Mouse (Mus musculus) neural tube, embryonic 12.5 days (tissue): ENCODE measurements around the gene Tifab. TPM values are rescaled to one million over a fixed set of nuclear protein-coding genes. Genes with fewer than 3 reads are reported as not detected.

ENCODE experiments used
- ATAC-seq: fragments of 200-750 bp; cut with Nextera tagmentation; 2 replicates; pipeline ENCODE4 v1.8.0; 2017; ENCODE audit warnings: low read depth, mild to moderate bottlenecking, moderate TSS enrichment, moderate library complexity; ENCODE audit not compliant: low FRiP score
- H3K27ac ChIP-seq: fragments of 300-500 bp; sonication (generic); 2 replicates; pipeline ENCODE4 v1.5.1; 2016
- H3K27me3 ChIP-seq: fragments of 300-500 bp; sonication (generic); replicated peaks from 2 replicates; pipeline ENCODE4 v1.6.1; 2016; ENCODE audit warnings: mild to moderate bottlenecking
- H3K36me3 ChIP-seq: fragments of 300-500 bp; sonication (generic); 2 replicates; pipeline ENCODE4 v1.6.1; 2016; ENCODE audit warnings: mild to moderate bottlenecking
- H3K4me1 ChIP-seq: fragments of 300-500 bp; sonication (generic); 2 replicates; pipeline ENCODE4 v1.6.1; 2016
- H3K4me2 ChIP-seq: fragments of 300-500 bp; sonication (generic); replicated peaks from 2 replicates; pipeline ENCODE4 v1.6.1; 2016; ENCODE audit warnings: mild to moderate bottlenecking
- H3K4me3 ChIP-seq: fragments of 300-500 bp; sonication (generic); 2 replicates; pipeline ENCODE4 v1.5.1; 2016
- H3K9ac ChIP-seq: fragments of 300-500 bp; sonication (generic); 2 replicates; pipeline ENCODE4 v1.6.1; 2016; ENCODE audit warnings: mild to moderate bottlenecking
- H3K9me3 ChIP-seq: fragments of 300-500 bp; sonication (generic); 2 replicates; pipeline ENCODE4 v1.6.1; 2016; ENCODE audit warnings: mild to moderate bottlenecking
- WGBS: fragments of 180-500 bp; shearing (Covaris S2); methylation state at CpG from one replicate; pipeline ENCODE4 v1.1.7; 2016; 5-methylcytosine and 5-hydroxymethylcytosine counted together
- polyA plus RNA-seq: library from polyadenylated mRNA; unstranded; fragments of >200 nt; fragmentation: Nextera tagmentation; extraction: Ambion mirVana; gene quantifications from 2 replicates; pipeline ENCODE4 v1.2.1, GENCODE M21; 2016

Gene Tifab
- polyA plus RNA-seq: 1.4 TPM in 2 replicates

DNA sequence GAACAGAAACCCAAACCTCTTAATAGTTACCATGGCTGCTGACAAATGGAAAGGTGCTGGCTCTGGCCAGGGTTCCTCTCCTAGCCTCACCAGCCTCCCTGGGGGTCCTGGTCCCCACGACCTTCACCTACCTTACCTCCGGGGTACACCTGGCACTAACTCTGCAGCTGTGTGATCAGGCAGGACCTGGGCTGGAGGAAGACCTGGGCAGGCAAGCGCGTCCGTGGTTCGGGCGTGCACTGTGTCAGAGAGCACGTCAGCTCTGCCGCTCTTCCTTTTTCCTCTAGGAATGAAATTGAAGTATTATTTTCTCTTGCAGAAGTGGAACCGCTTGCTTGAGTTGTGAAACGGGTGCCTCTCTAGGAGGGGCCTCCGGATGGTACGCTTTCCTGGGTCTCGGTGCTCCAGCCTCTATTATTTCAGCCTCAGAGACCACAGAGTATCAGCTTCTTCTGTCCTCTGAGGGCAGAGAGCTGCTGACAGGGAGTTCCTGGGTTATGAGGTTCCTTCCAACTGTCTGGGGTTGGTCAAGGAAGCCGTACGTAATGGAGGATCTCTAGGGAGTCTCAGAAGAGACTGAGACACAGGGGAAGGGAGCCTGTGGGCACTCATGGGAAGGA is at the start of gene Tifab:
Gene Tifab, minus strand, starts transcription at position 470 of the 620 bp plus-strand sequence.
- Histone ChIP-seq H3K4me1 (0 out of 2 replicates have a peak, but pooled peaks cover 6% of the 10 kb centered on the region), H3K9ac (no peak within 1 kb of the TSS), H3K27me3 (no peaks in the 10 kb centered on the region), H3K36me3 (no peaks in the 10 kb centered on the region), H3K9me3 (no peaks in the 10 kb centered on the region), H3K27ac (no peak within 1 kb of the TSS), H3K4me2 (no peak within 1 kb of the TSS), H3K4me3 (no peak within 1 kb of the TSS)
- 89% methylated on average over 16 of the region's 16 CpGs for WGBS
- no peak for ATAC-seq

DNA sequence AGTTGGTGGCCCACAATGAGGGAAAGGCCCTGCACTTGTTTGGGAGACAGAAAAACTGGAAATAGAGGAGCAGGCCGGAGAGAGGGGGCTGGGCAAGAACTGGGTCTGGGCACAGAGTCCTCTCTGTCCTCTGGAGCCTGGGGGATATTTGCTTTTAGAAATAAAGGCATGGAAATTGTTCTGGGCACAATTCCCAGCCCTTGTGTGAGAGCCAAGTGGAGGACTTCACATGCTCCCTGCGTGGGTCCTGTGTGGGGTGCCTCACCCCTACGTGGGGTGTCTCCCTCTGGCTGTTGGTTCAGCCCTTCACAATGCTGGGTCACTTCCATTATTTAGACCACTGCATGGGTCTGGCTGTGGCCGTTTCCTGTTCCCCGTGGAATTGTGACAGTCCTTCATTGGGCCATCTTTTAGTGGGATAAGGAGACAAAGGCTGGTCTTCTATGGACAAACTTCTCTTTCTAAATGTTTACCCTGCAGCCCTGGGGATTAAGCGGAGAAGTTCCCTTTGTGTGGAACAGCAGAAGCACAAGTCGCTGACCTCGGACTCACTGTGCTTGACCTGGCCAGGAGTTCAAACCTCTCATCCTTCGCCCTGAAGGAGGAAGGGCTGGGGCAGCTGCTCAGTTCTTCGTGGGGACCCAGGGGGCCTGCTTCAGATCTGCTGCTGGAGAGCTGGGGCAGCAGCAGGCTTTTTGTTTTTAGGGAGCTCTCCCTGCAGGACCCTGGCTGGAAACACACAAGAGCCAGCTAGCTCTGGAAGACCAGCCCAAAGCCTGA is 47.7 kb upstream of the Tifab start:
- ATAC-seq: no peak

DNA sequence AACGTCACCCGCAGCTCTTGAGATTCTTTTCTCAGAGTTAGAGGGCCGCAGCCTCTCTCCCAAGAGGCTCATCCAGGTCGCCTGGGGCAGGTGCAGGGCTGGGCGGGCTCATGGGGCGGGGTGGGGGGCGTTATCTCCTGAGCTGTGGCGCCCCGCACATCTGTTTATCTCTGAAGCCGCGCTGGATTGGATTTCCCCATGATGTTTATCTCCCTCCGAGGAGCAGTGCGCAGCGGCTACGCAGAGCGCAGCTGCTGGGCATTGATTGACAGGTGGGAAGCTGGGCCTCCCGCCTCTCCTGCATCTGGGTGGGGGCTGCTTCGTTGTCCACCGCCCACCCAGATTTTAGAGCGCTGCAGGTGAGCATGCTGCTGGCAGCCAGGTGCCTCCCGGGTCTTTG is 44.9 kb upstream of the Tifab start:
- no peak for ATAC-seq
- Histone ChIP-seq H3K4me3 (no peak overlapping the region), H3K27ac (no peak overlapping the region), H3K9ac (no peak overlapping the region), H3K36me3 (no peaks in the 10 kb centered on the region), H3K4me1 (peaks cover 35% of the 10 kb centered on the region), H3K4me2 (0 out of 2 replicates have a peak overlapping the region, but pooled peaks have one; percentile 1), H3K9me3 (no peaks in the 10 kb centered on the region), H3K27me3 (peaks cover 82% of the 10 kb centered on the region)
- 5% methylated on average over 21 of the region's 21 CpGs for WGBS

More for the DNA sequence above, 47.7 kb upstream of the Tifab start:
- Histone ChIP-seq H3K4me1 (peaks cover 37% of the 10 kb centered on the region), H3K9me3 (no peaks in the 10 kb centered on the region), H3K4me2 (no peak overlapping the region), H3K27me3 (peaks cover 78% of the 10 kb centered on the region), H3K27ac (no peak overlapping the region), H3K9ac (no peak overlapping the region), H3K4me3 (no peak overlapping the region), H3K36me3 (no peaks in the 10 kb centered on the region)
- 18% methylated on average over 10 of the region's 10 CpGs for WGBS

DNA sequence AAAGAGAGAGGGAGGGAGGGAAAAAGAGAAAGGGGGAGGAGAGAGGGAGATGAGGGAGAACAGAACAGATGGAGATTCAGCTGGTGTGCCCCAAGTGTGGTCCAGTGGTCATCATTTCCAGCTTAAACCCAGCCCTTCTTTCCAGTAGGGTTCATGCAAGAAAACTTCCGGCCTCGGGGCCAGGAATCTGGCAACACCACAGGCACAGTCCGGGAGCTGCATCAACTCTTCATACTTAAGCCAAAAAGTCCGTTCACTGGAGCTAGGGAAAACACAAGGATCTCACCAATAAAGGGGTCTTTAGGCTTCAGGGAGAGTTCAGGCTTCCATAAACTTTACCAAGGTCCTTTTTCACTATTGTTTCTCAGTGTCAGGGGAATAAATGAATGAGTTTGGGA is 44.2 kb upstream of the Tifab start:
- no peak overlapping the region for H3K27ac ChIP-seq
- no peak for ATAC-seq
- peak overlapping the region; percentile 83; the same call in 1 of the 2 replicates for H3K4me2 ChIP-seq
- H3K9me3 ChIP-seq: no peaks in the 10 kb centered on the region
- WGBS: 2% methylated on average over 4 of the region's 4 CpGs
- H3K4me3 ChIP-seq: no peak overlapping the region
- no peaks in the 10 kb centered on the region for H3K36me3 ChIP-seq
- no peak overlapping the region for H3K9ac ChIP-seq
- H3K4me1 ChIP-seq: peaks cover 35% of the 10 kb centered on the region
- peaks cover 89% of the 10 kb centered on the region for H3K27me3 ChIP-seq

DNA sequence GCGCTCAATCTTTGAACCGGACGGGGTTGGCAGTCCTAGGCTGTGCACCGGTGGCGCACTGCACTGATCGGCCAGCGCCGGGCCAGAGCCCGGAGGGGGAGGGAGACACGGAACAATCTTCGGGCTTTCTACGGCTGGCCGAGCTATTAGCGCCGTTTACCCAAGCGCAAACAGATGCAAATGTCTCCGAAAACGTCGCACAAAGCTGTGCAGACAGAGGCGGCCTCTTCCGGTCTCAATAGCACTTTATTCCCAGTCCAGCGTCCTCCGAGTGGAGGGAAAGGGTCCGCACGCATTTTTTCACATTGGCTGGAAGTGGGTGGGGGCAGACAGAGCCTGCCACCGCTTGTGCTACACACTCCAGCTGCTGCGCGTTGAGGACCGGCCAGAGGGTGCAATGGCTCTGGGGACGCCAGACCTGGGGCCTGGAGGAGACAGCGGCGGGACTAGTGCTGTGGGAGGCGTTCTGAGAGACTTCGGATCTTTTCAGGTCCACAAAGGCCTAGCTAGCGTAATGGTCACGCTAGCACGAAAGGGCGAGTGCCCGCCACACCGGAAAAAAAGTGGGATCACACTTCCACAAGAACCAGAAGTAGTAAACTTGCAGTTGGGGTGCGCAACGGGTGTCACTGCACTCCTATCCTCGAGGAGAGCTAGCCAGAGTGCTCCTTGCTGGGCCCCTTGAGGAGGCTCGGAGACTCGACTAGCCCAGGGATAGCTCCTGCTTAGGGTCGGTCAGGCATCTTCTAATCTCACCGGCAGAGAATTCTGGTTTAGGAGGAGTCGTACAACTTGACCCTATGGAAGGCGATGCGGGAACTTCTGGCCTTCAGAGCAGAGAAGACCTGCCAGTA is 43.5 kb upstream of the Tifab start:
- Histone ChIP-seq H3K36me3 (no peaks in the 10 kb centered on the region), H3K4me3 (peak overlapping the region; percentile 25), H3K27ac (peak overlapping the region; percentile 39), H3K27me3 (peaks cover 85% of the 10 kb centered on the region), H3K4me2 (peak overlapping the region; percentile 83), H3K4me1 (peaks cover 35% of the 10 kb centered on the region), H3K9ac (peak overlapping the region; percentile 44; the same call in 1 of the 2 replicates), H3K9me3 (no peaks in the 10 kb centered on the region)
- ATAC-seq: peak; percentile 51; the same call in 1 of the 2 replicates
- 2% methylated on average over 50 of the region's 50 CpGs for WGBS

DNA sequence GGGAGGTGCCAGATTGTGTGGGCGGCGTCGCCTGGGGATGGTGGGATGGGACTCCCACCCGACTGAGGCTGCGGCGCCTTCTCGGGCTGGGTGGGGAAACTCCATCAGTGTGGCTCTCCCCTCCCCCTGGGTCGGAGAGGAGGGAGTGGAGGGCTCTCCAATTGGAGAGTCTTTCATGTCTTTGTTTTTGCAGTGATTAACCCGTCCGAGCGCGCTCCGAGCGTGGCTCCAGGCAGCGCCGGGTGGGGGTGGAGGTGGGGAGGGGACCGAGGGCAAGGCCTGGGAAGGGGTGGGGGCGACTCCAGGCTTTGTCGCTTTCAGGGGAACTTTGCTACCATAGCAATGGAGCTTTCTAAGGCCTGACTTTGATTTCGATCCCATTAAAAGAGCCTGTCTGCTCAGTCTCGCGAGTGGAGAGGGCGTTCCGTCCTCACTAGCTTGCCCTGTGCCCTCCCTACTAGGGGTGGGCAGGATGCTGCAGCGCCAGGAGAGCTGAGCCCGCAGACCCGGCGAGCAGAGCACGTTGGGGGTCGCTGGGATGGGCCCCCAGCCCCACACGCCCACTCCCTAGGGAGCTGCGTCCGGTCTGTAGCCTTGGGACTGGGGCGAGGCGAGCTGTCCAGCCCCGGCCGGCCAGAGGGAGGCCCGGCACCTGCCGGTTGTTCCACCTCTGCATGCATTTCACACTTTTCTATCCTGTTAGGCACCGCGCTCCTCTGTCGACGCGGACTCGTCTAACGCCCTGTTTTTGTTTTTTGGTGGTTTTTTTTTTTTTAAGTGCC is 42.6 kb upstream of the Tifab start:
- ATAC-seq: peak; percentile 71
- under 1% methylated on average over 46 of the region's 46 CpGs for WGBS
- no peaks in the 10 kb centered on the region for H3K9me3 ChIP-seq
- peak overlapping the region; percentile 83 for H3K4me2 ChIP-seq
- H3K9ac ChIP-seq: peak overlapping the region; percentile 64; the same call in 1 of the 2 replicates
- peaks cover 38% of the 10 kb centered on the region for H3K4me1 ChIP-seq
- H3K27me3 ChIP-seq: peaks cover 82% of the 10 kb centered on the region
- no peak overlapping the region; the same call in 1 of the 2 replicates for H3K27ac ChIP-seq
- H3K36me3 ChIP-seq: no peaks in the 10 kb centered on the region
- H3K4me3 ChIP-seq: peak overlapping the region; percentile 34

DNA sequence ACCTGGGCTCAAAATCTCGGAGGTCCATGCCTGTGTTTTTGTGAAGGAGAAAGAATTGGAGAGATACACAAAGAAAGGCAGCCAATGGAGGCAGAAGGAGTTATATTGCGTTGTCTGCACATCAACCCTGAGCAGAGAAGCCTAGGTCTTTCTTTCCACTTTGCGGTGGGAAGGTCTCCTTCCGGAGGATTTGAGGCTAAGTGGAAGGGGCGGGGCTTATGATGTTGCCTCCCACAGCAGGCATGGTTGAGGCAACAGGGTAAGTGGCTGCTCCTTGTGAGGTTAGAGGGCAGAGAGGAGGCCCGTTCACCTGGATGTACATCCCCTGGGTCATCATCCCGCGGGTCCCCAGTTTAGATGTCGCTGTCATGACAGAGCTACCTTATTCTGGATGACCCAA is 40.6 kb upstream of the Tifab start:
- WGBS: 64% methylated on average over 9 of the region's 9 CpGs
- no peak overlapping the region for H3K4me2 ChIP-seq
- ATAC-seq: no peak
- no peaks in the 10 kb centered on the region for H3K36me3 ChIP-seq
- H3K27ac ChIP-seq: no peak overlapping the region
- H3K9me3 ChIP-seq: no peaks in the 10 kb centered on the region
- H3K4me1 ChIP-seq: peaks cover 40% of the 10 kb centered on the region
- no peak overlapping the region for H3K9ac ChIP-seq
- no peak overlapping the region for H3K4me3 ChIP-seq
- H3K27me3 ChIP-seq: peaks cover 80% of the 10 kb centered on the region

DNA sequence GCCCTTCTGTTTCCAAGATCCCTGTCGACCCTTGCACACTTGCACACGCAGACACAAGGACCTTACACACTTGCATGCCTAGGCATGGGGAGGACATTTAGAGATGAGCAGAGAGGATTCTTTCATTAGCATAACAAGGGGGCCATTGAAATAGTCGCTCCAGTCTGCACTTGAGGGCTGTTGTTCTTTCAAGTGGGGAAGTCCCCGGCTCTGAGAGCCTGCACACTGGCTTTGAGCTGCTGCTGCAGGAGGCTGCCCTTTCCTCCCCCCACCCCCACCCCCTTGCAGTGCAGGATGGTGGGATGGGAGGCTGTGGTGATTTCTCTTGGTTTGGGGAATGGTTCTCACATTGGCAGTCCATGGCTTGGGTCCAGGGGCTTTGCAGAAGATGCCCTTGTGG is 37.4 kb upstream of the Tifab start:
- WGBS: 7% methylated on average over 4 of the region's 4 CpGs
- H3K27ac ChIP-seq: no peak overlapping the region

DNA sequence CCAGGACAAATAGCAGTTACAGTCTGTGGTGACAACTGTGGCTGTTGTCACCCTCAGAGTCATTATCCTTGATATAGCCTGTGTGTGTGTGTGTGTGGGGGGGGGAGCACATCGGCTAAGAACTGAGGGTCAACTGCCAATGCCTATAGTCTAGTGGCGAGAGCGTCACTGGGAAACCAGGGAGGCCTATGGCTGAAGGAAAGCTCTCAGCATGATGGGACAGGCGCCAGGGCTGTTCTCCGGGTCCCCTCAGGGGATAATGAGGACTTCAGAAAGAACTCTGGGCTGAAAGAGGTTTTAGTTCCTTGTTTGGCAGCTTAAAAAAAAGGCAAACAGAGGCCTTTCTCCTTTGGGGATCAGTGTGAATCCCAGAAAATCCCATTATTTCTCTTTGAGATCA is 35.9 kb upstream of the Tifab start:
- peaks cover 10% of the 10 kb centered on the region; the same call in 1 of the 2 replicates for H3K9me3 ChIP-seq
- ATAC-seq: no peak
- H3K4me3 ChIP-seq: no peak overlapping the region
- H3K27me3 ChIP-seq: peaks cover 70% of the 10 kb centered on the region
- H3K36me3 ChIP-seq: no peaks in the 10 kb centered on the region
- H3K4me1 ChIP-seq: peaks cover 12% of the 10 kb centered on the region
- H3K9ac ChIP-seq: no peak overlapping the region
- no peak overlapping the region for H3K27ac ChIP-seq
- WGBS: 51% methylated on average over 5 of the region's 5 CpGs
- no peak overlapping the region for H3K4me2 ChIP-seq

More for the DNA sequence above, 37.4 kb upstream of the Tifab start:
- Histone ChIP-seq H3K9me3 (peaks cover 2% of the 10 kb centered on the region; the same call in 1 of the 2 replicates), H3K4me2 (no peak overlapping the region), H3K36me3 (no peaks in the 10 kb centered on the region), H3K4me3 (no peak overlapping the region), H3K9ac (no peak overlapping the region), H3K4me1 (peaks cover 14% of the 10 kb centered on the region), H3K27me3 (peaks cover 65% of the 10 kb centered on the region)
- ATAC-seq: no peak

DNA sequence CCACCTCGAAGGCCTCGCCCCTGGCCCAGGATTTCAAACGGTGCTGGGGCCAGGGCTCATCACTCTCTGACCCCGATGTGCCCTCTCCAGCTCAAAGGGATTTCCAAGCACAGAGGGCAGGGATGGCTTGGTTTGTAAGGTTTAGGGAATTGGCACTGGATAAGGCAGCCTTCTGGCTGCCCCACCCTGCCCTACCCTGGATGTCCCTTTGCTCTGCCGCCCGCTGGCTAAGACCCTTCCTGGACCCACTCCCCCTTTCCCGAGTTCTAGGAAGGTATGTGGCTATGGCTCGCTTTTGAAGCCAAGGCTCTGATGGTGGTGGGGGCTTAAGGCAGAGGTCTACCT is 30.4 kb upstream of the Tifab start:
- Histone ChIP-seq H3K27me3 (peaks cover 60% of the 10 kb centered on the region), H3K4me1 (peaks cover 18% of the 10 kb centered on the region), H3K4me3 (peak overlapping the region; percentile 16; the same call in 1 of the 2 replicates), H3K4me2 (peak overlapping the region; percentile 52), H3K36me3 (no peaks in the 10 kb centered on the region), H3K27ac (no peak overlapping the region), H3K9ac (no peak overlapping the region), H3K9me3 (peaks cover 10% of the 10 kb centered on the region; the same call in 1 of the 2 replicates)
- ATAC-seq: peak; percentile 33; the same call in 1 of the 2 replicates
- WGBS: 5% methylated on average over 8 of the region's 8 CpGs
